Mouse (Mus musculus) spleen, adult 2 months (tissue): ENCODE measurements around the gene Apod. TPM values are rescaled to one million over a fixed set of nuclear protein-coding genes. Genes with fewer than 3 reads are reported as not detected.

ENCODE experiments used
- DNase-seq, 2 experiments: peaks; one replicate each; pipeline versions ENCODE4 v3.0.0 to v3.0.0-alpha.2; 2012 to 2021; ENCODE audit warnings: low spot score in 2 of 2, low read depth in 1 of 2
- H3K27ac ChIP-seq: fragments of 200-500 bp; 2 replicates; pipeline ENCODE4 v1.5.1; 2012; ENCODE audit warnings: low read length, inconsistent platforms; ENCODE audit not compliant: insufficient read depth
- H3K27me3 ChIP-seq: fragments of 200-500 bp; 2 replicates; pipeline ENCODE4 v1.6.1; 2012; ENCODE audit warnings: mild to moderate bottlenecking, moderate library complexity, low read length, inconsistent platforms; ENCODE audit not compliant: control insufficient read depth, insufficient read depth
- H3K36me3 ChIP-seq: fragments of 200-500 bp; 2 replicates; pipeline ENCODE4 v1.6.1; 2012; ENCODE audit warnings: mild to moderate bottlenecking, low read length, inconsistent platforms; ENCODE audit not compliant: control insufficient read depth, insufficient read depth
- H3K4me1 ChIP-seq: fragments of 200-500 bp; 2 replicates; pipeline ENCODE4 v1.6.1; 2011; ENCODE audit warnings: inconsistent platforms; ENCODE audit not compliant: control insufficient read depth, insufficient read depth, insufficient read length
- H3K4me3 ChIP-seq: fragments of 200-500 bp; 2 replicates; pipeline ENCODE4 v1.5.1; 2011; ENCODE audit warnings: mild to moderate bottlenecking, inconsistent platforms; ENCODE audit not compliant: insufficient read depth, insufficient read length; ENCODE audit errors: extremely low read depth
- CTCF ChIP-seq: fragments of 200-500 bp; IDR thresholded peaks from 2 replicates; pipeline ENCODE4 v1.5.1; 2011; ENCODE audit warnings: mild to moderate bottlenecking, inconsistent platforms; ENCODE audit not compliant: insufficient read depth, insufficient read length, insufficient replicate concordance; ENCODE audit errors: extremely low read depth
- POLR2A ChIP-seq: fragments of 200-500 bp; IDR thresholded peaks from 2 replicates; pipeline ENCODE4 v1.6.1; 2011; ENCODE audit warnings: low read depth, low read length, inconsistent platforms
- WGBS: fragments of 180-500 bp; shearing (Covaris S2); methylation state at CpG from one replicate; pipeline ENCODE4 v1.1.7; 2018; 5-methylcytosine and 5-hydroxymethylcytosine counted together
- polyA plus RNA-seq: library from polyadenylated mRNA; depleted of rRNA; stranded (reverse); fragments of >200 nt; gene quantifications from 2 replicates; pipeline ENCODE4 v1.2.3, GENCODE M21; 2012; rRNA removed

The Apod gene
- polyA plus RNA-seq = 0.14 and 0.32 TPM in 2 replicates

DNA sequence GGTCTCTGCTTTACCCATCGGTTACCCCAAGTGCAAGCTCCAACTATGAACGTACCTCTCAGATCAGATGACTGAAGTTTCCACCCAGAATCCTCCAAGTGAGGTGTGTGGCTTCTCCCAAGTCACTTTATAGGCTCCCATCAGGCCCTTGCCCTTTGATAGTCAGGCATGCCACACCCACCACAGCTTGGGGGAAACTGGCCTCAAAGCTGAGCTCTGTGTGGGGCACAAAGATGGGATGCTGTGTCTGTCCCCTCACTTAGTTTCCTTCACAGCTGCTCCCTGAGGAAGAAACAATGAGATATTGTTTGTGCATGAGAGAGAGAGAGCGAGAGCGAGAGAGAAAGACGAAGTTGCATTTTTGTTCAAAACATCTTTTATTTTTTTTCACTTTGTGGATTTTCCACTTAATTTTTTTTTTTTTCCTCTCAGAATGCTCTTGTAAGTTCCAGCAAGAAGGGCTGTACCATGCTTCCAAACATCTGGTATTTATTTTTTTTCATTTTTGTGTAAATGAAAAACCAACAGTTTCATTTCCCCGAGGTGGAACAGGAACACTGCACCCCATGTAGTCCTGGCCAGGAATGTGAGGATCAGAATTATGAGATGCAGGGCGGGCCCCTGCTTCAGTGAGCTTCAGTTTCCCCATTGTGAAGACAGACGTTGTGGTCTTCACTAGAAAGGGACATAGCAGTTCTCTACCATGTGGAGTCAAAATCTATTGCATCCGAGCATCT is at the start of gene Apod:
Gene Apod (minus strand): TSS at position 312 of the 737 bp plus-strand sequence.
- H3K4me1 ChIP-seq = no peaks in the 10 kb centered on the region
- H3K4me3 ChIP-seq = no peak within 1 kb of the TSS
- no peak for DNase-seq
- no peaks in the 10 kb centered on the region for H3K27me3 ChIP-seq
- 74% methylated on average over 9 of the region's 9 CpGs for WGBS
- H3K27ac ChIP-seq = no peak within 1 kb of the TSS
- TF ChIP-seq POLR2A (no peak), CTCF (no peak)
- no peaks in the 10 kb centered on the region for H3K36me3 ChIP-seq

DNA sequence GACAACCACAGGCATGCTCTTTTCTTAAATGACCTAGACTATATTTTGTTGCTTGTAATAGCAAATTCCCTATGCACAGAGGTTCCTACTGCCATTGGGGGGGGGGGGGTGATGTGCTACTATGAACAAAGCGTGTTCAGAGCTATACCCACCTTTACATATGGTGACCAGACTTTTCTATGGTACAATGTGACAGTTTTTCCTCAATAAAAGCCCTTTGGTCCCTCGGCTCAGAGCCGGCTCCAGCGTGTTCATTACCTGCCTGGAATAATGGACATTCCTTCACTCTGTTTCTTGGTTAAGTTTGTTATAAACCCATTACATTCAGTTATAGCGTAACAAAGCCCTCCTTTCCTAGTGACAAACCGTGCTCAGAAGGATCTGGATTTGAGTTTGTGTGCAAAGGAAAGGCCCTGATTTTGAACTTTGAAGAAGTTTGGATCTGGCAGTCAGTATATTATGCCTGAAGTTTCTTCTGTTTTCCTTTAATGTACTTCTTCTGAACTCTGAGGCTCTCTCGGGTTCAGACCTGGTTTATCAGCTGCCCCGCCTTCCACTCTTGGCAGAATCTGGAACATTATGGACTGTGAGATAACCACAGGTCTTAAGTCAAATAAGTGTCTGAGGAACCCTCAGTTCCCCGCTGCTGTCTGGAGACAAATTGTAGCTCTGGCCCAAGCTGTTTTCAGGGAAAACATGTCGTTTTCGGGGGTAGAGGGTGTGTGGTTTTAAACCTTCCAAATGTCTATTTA is 49.3 kb upstream of the Apod start:
- H3K27ac ChIP-seq = no peak overlapping the region
- TF ChIP-seq CTCF = no peak
- no peak for TF ChIP-seq POLR2A
- no peaks in the 10 kb centered on the region for H3K27me3 ChIP-seq
- no peaks in the 10 kb centered on the region for H3K4me1 ChIP-seq
- H3K36me3 ChIP-seq = no peaks in the 10 kb centered on the region
- H3K4me3 ChIP-seq = no peak overlapping the region
- WGBS = 83% methylated on average over 11 of the region's 11 CpGs
- no peak for DNase-seq

DNA sequence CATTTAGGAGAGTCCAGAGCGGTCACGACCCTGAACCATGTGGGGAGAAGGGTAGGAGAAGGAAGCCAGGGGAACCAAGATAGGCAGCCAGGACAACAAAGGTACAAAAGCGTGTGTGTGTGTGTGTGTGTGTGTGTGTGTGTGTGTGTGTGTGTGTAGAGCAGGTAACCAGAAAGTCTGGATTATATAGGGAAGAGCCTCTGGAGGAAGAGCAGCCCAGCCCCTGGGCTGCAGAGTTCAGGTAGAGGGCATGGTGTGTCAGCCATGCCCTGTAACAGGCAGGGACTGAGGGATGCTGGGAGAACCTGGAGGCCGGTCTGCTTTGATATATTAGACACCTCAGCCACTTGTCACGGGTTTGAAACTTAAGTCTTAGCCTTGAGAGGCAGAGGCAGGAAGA is 44.9 kb upstream of the Apod start:
- no peak for DNase-seq
- Histone ChIP-seq H3K4me3 (no peak overlapping the region), H3K4me1 (no peaks in the 10 kb centered on the region), H3K27me3 (no peaks in the 10 kb centered on the region), H3K27ac (no peak overlapping the region), H3K36me3 (no peaks in the 10 kb centered on the region)
- TF ChIP-seq CTCF = no peak
- no peak for TF ChIP-seq POLR2A
- 84% methylated on average over 5 of the region's 5 CpGs for WGBS

DNA sequence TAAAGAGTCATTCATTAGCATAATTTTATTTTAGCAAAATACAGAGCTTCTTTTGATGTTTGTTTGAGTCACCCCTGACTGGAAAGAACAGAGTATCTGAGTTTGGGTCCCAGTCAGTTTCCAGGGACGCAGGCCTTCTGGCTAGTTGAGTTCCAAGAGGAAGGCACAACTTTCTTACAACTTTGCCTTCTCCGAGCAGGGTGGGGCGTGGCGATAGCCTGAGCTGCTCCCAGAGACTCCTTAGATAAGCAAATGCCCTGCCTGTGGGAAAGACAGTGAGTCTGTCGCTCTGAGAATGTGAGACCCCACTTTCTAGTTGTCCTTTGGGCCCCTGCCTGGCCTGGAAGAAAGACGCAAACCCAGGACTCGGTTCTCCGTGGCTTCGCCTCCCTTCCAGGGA is 44.4 kb upstream of the Apod start:
- 86% methylated on average over 9 of the region's 9 CpGs for WGBS

DNA sequence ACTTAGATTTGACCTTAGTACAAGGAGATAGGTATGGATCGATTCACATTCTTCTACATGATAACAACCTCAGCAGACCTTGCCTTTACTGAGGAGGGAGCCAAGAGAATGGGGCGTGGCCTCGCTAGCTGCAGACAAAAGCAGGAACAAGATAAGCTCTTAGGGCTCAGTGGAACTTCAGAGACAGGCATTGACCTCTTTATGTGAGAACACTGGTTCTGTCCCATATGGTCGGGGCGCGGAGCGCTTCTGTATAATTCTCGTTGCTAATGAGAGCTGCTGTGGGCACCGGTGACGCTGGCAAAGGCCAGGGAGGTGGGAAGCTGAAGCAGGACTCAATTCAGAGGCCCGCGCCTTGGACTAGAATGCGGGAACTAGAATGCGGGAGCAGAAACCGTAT is 44.0 kb upstream of the Apod start:
- no peaks in the 10 kb centered on the region for H3K4me1 ChIP-seq
- no peak overlapping the region for H3K4me3 ChIP-seq
- H3K27ac ChIP-seq = no peak overlapping the region
- TF ChIP-seq CTCF (no peak), POLR2A (no peak)
- H3K36me3 ChIP-seq = no peaks in the 10 kb centered on the region
- no peak for DNase-seq
- WGBS = 73% methylated on average over 15 of the region's 15 CpGs
- no peaks in the 10 kb centered on the region for H3K27me3 ChIP-seq

More for the DNA sequence above, 44.4 kb upstream of the Apod start:
- Histone ChIP-seq H3K4me1 (no peaks in the 10 kb centered on the region), H3K27me3 (no peaks in the 10 kb centered on the region), H3K27ac (no peak overlapping the region), H3K4me3 (no peak overlapping the region), H3K36me3 (no peaks in the 10 kb centered on the region)
- DNase-seq = no peak
- TF ChIP-seq POLR2A (no peak), CTCF (no peak)

DNA sequence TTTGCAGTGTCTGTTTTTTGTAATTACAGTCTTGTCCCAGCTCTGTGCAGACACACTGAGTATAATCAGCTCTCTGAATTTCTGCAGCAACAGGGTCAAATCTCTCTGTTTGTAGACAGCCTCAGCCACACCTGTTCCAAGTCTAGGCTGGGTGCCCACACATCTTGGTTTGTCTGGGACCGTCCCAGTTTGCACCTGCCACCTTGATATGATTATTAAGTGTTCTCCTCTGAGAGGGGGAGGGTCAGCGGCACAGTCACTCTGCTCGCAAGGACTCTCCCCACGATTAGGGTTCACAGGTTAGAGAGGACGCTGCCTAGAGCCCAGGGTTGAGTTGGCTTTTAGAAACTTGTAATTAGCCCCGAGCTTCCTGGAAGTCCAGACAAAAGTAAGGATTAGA is 41.3 kb upstream of the Apod start:
- TF ChIP-seq CTCF = no peak
- TF ChIP-seq POLR2A = no peak
- WGBS = 74% methylated on average over 6 of the region's 6 CpGs
- no peaks in the 10 kb centered on the region for H3K36me3 ChIP-seq
- no peaks in the 10 kb centered on the region for H3K27me3 ChIP-seq
- DNase-seq = no peak
- no peak overlapping the region for H3K27ac ChIP-seq
- H3K4me3 ChIP-seq = no peak overlapping the region
- H3K4me1 ChIP-seq = no peaks in the 10 kb centered on the region
